Mouse (Mus musculus): ENCODE data around the gene Grin2a. TPM values are rescaled to one million over a fixed set of nuclear protein-coding genes. Genes with fewer than 3 reads are reported as not detected.

Gene Grin2a
- polyA plus RNA-seq, 1 experiment from 2014 or later = 3.6 TPM

DNA sequence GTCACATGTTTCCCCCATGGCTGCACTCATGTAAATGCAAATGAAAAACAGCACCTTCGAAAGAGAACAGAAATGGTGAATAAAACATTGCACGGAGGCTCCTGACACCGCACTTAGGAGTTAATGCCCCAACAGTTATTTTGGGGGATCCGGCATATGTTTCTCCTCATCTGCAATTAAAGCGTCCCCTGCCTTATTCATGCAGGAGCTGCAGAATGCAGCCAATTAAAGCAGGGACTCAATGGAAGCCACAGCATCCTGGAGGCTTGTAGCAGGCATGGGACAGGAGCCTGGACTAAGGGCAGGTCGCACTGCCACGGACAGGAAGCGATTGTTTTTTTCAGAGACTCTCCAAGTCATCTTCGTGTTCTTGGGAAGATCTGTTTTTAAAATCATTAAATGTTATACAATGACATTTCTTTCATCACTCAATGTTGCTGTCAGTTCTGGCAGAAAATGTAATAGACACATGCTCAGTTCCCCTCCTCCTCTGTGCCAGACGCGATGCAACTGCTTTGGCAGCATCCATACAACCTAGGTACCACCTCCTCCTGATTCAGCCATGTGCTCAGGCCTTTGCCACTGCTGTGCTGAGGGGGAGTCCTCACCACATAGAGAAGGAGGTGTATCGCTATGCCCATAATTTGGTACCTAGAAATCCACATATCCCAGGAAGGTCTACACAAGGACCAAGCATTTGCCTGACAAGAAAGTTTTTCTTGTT, 143.9 kb downstream of the Grin2a start:
- peak; percentile 91 for ATAC-seq

GRCm38 (mm10) chr16:9841496-9841895, 153.9 kb downstream of the Grin2a start:
- no peak for ATAC-seq
- Histone ChIP-seq H3K4me3 (replicated peaks; ENCODE audit: low read length) (no peak overlapping the region), H3K4me2 (ENCODE audit: low read length) (no peak overlapping the region), H3K4me1 (replicated peaks; ENCODE audit: control insufficient read depth, insufficient read depth, low read length) (no peaks in the 10 kb centered on the region), H3K9me3 (ENCODE audit: control insufficient read depth, low read length) (no peaks in the 10 kb centered on the region), H3K9ac (replicated peaks; ENCODE audit: low read depth, low read length) (no peak overlapping the region), H3K27ac (ENCODE audit: low read length) (no peak overlapping the region), H3K36me3 (ENCODE audit: control insufficient read depth, insufficient read depth) (no peaks in the 10 kb centered on the region), H3K27me3 (replicated peaks; ENCODE audit: control insufficient read depth, insufficient read depth, low read length) (no peaks in the 10 kb centered on the region)
- 76% methylated on average over 3 of the region's 3 CpGs for WGBS

More for the DNA sequence above, 143.9 kb downstream of the Grin2a start:
- no peak overlapping the region for H3K9ac ChIP-seq (replicated peaks; ENCODE audit: low read depth, low read length)
- no peak overlapping the region for H3K4me3 ChIP-seq (replicated peaks; ENCODE audit: low read length)
- no peaks in the 10 kb centered on the region for H3K36me3 ChIP-seq (ENCODE audit: control insufficient read depth, insufficient read depth)
- 45% methylated on average over 12 of the region's 12 CpGs for WGBS
- H3K4me1 ChIP-seq (replicated peaks; ENCODE audit: control insufficient read depth, insufficient read depth, low read length) = peaks cover 8% of the 10 kb centered on the region; the same call in 1 of the 2 replicates
- no peaks in the 10 kb centered on the region for H3K9me3 ChIP-seq (ENCODE audit: control insufficient read depth, low read length)
- peak overlapping the region; percentile 8; the same call in 1 of the 2 replicates for H3K4me2 ChIP-seq (ENCODE audit: low read length)
- no peaks in the 10 kb centered on the region for H3K27me3 ChIP-seq (replicated peaks; ENCODE audit: control insufficient read depth, insufficient read depth, low read length)
- H3K27ac ChIP-seq (ENCODE audit: low read length) = peak overlapping the region; percentile 53; the same call in 1 of the 2 replicates

DNA sequence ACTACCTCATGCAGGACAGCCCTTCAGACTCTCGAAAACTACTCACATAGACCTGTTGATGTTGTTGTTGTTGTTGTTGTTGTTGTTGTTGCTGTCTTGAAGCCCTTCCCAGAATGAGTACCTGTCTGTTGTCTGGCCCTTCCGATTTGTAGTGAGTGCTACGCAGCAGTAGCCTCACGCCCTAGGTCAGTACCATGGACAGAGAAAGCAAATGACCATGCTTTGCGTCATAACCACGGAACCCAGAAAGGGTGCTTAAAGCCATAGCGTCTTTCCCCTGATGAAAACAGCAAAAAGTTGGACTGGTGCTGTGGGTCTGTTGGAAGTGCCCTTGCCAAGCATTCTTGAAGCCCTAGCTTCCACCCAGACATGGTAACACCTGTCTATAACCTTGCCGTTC, 158.8 kb downstream of the Grin2a start:
- Histone ChIP-seq H3K9me3 (ENCODE audit: control insufficient read depth, low read length) (no peaks in the 10 kb centered on the region), H3K4me3 (replicated peaks; ENCODE audit: low read length) (no peak overlapping the region), H3K4me1 (replicated peaks; ENCODE audit: control insufficient read depth, insufficient read depth, low read length) (no peaks in the 10 kb centered on the region), H3K36me3 (ENCODE audit: control insufficient read depth, insufficient read depth) (no peaks in the 10 kb centered on the region), H3K27ac (ENCODE audit: low read length) (no peak overlapping the region), H3K4me2 (ENCODE audit: low read length) (no peak overlapping the region), H3K27me3 (replicated peaks; ENCODE audit: control insufficient read depth, insufficient read depth, low read length) (no peaks in the 10 kb centered on the region), H3K9ac (replicated peaks; ENCODE audit: low read depth, low read length) (no peak overlapping the region)
- no peak for ATAC-seq
- 45% methylated on average over 8 of the region's 8 CpGs for WGBS

GRCm38 (mm10) chr16:9834236-9834635, 161.1 kb downstream of the Grin2a start:
- 89% methylated on average over 2 of the region's 2 CpGs for WGBS
- no peak overlapping the region for H3K9ac ChIP-seq (replicated peaks; ENCODE audit: low read depth, low read length)
- no peak overlapping the region for H3K4me3 ChIP-seq (replicated peaks; ENCODE audit: low read length)
- H3K27me3 ChIP-seq (replicated peaks; ENCODE audit: control insufficient read depth, insufficient read depth, low read length) = no peaks in the 10 kb centered on the region
- H3K9me3 ChIP-seq (ENCODE audit: control insufficient read depth, low read length) = no peaks in the 10 kb centered on the region
- ATAC-seq = no peak
- no peaks in the 10 kb centered on the region for H3K4me1 ChIP-seq (replicated peaks; ENCODE audit: control insufficient read depth, insufficient read depth, low read length)
- H3K4me2 ChIP-seq (ENCODE audit: low read length) = no peak overlapping the region
- no peaks in the 10 kb centered on the region for H3K36me3 ChIP-seq (ENCODE audit: control insufficient read depth, insufficient read depth)
- H3K27ac ChIP-seq (ENCODE audit: low read length) = no peak overlapping the region

DNA sequence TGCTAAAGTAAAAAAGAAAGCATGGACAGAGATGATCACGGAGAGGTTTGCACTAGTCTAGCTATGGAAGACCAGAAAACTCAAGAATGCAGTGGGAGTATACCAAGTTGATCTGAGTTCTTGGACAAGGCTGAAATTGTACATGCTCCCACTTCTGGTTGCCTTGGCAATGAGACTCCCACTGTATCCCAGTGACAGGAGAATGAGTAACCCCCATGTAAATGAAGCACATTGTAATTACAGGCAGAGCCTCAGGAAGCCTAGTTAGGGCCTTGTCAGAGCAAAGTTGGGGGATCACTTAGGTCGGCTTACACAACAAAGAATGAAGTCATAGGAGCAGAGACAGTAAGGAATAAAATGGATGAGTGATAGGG, 170.3 kb downstream of the Grin2a start:
- no peaks in the 10 kb centered on the region for H3K36me3 ChIP-seq (ENCODE audit: control insufficient read depth, insufficient read depth)
- no peak for ATAC-seq
- no peak overlapping the region for H3K27ac ChIP-seq (ENCODE audit: low read length)
- H3K9ac ChIP-seq (replicated peaks; ENCODE audit: low read depth, low read length) = no peak overlapping the region
- no peaks in the 10 kb centered on the region for H3K9me3 ChIP-seq (ENCODE audit: control insufficient read depth, low read length)
- H3K4me2 ChIP-seq (ENCODE audit: low read length) = no peak overlapping the region
- no peak overlapping the region for H3K4me3 ChIP-seq (replicated peaks; ENCODE audit: low read length)
- 68% methylated on average over 2 of the region's 2 CpGs for WGBS
- no peaks in the 10 kb centered on the region for H3K27me3 ChIP-seq (replicated peaks; ENCODE audit: control insufficient read depth, insufficient read depth, low read length)
- H3K4me1 ChIP-seq (replicated peaks; ENCODE audit: control insufficient read depth, insufficient read depth, low read length) = no peaks in the 10 kb centered on the region

DNA sequence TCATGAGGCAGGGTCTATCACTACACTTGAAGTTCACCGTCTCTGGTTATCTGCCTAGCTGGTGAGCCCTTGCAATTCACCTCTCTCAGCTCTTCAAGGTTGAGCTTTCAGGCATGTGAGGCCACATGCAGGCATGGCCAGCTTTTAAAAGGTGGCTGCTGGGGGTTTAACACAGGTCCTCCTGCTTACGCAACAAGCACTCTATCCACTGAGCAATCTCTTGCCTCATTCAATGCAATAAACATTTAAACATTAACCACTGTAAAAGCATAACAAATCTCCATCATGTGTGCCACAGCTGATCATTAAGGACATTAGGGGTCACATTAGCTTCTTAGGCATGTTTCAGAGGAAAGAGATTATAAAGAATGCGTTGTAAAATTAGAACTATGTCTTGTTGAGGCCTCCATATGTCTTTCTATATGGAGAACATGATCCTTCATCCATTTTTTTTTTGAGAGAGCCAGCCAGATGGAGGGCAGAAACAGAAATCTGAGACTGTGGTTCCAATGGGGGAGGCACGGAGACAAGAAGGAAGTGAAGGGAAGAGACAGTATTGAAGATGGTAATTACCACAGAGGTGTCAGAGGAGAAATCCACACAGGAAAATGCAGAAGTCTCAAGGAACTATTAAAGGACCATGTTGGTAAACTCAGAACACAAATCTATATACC, 170.8 kb downstream of the Grin2a start:
- Histone ChIP-seq H3K4me3 (replicated peaks; ENCODE audit: low read length) (no peak overlapping the region), H3K27ac (ENCODE audit: low read length) (no peak overlapping the region), H3K4me1 (replicated peaks; ENCODE audit: control insufficient read depth, insufficient read depth, low read length) (no peaks in the 10 kb centered on the region), H3K27me3 (replicated peaks; ENCODE audit: control insufficient read depth, insufficient read depth, low read length) (no peaks in the 10 kb centered on the region), H3K9ac (replicated peaks; ENCODE audit: low read depth, low read length) (no peak overlapping the region), H3K4me2 (ENCODE audit: low read length) (no peak overlapping the region), H3K36me3 (ENCODE audit: control insufficient read depth, insufficient read depth) (no peaks in the 10 kb centered on the region), H3K9me3 (ENCODE audit: control insufficient read depth, low read length) (no peaks in the 10 kb centered on the region)
- 92% methylated on average over 4 of the region's 4 CpGs for WGBS
- no peak for ATAC-seq

DNA sequence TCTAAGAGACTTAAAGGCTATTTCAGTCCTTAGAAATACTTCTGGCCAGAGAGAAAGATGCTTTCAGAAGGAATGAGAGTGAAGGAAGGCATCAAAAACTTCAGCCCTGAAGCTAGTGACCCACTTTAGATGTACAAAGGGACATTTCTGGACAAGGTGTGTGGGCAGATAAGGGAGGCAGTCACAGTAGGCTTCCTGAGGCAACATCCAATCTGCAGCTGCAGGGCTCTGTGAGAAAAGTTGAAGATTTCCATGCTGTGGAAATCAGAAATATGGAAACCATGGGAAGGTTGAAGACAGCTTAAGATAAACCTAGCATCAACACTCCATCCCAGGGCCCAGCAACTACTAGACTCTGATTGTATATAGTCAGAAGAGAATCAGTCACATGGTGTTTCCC, 171.7 kb downstream of the Grin2a start:
- no peak overlapping the region for H3K4me2 ChIP-seq (ENCODE audit: low read length)
- H3K9ac ChIP-seq (replicated peaks; ENCODE audit: low read depth, low read length) = no peak overlapping the region
- H3K4me3 ChIP-seq (replicated peaks; ENCODE audit: low read length) = no peak overlapping the region
- H3K36me3 ChIP-seq (ENCODE audit: control insufficient read depth, insufficient read depth) = no peaks in the 10 kb centered on the region
- no peak overlapping the region for H3K27ac ChIP-seq (ENCODE audit: low read length)
- no peaks in the 10 kb centered on the region for H3K4me1 ChIP-seq (replicated peaks; ENCODE audit: control insufficient read depth, insufficient read depth, low read length)
- H3K27me3 ChIP-seq (replicated peaks; ENCODE audit: control insufficient read depth, insufficient read depth, low read length) = no peaks in the 10 kb centered on the region
- no peak for ATAC-seq
- no peaks in the 10 kb centered on the region for H3K9me3 ChIP-seq (ENCODE audit: control insufficient read depth, low read length)

DNA sequence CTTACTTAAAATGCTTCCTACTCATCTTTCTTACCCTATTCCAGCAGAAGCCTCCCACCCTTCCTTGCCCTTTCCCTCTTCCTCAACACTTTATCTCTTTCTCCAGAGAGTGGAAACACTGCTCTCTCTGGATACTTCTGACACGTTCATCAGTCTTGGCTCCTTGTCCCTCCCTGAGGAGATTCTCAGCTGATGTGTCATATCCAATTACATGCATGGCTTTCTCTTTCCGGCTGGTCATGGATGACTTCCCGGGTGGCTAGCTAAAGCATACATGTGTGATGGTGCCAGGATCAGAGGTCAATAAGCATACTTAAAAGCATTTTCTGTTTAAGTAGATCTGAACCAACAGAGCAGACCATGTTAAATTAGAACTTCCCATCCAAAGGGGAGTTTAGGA, 175.9 kb downstream of the Grin2a start:
- Histone ChIP-seq H3K9me3 (ENCODE audit: control insufficient read depth, low read length) (no peaks in the 10 kb centered on the region), H3K27me3 (replicated peaks; ENCODE audit: control insufficient read depth, insufficient read depth, low read length) (no peaks in the 10 kb centered on the region), H3K9ac (replicated peaks; ENCODE audit: low read depth, low read length) (no peak overlapping the region), H3K4me1 (replicated peaks; ENCODE audit: control insufficient read depth, insufficient read depth, low read length) (no peaks in the 10 kb centered on the region), H3K27ac (ENCODE audit: low read length) (no peak overlapping the region), H3K4me2 (ENCODE audit: low read length) (no peak overlapping the region), H3K4me3 (replicated peaks; ENCODE audit: low read length) (no peak overlapping the region), H3K36me3 (ENCODE audit: control insufficient read depth, insufficient read depth) (no peaks in the 10 kb centered on the region)
- 67% methylated on average over 3 of the region's 3 CpGs for WGBS
- ATAC-seq = no peak

DNA sequence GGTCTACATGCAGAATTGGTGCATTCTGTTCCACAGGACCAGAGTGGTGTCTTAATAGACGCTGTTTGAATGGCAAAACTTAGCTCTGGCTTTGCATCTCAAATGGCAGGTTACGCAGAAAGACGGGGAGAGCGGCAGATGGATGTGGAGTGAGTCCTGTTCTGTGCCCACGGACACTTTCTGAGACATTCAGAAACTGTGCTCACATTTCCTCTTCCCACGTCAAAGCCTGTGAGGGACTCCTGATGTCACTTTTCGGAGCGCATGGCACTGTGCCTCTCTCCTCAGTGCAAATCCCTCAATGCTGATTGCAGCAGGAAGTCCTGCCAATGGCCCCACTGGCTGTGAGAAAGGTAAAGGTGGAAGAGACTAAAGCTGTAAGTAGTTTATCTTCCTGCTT, 194.0 kb downstream of the Grin2a start:
- no peak overlapping the region for H3K4me3 ChIP-seq (replicated peaks; ENCODE audit: low read length)
- H3K4me1 ChIP-seq (replicated peaks; ENCODE audit: control insufficient read depth, insufficient read depth, low read length) = no peaks in the 10 kb centered on the region
- H3K9ac ChIP-seq (replicated peaks; ENCODE audit: low read depth, low read length) = no peak overlapping the region
- H3K36me3 ChIP-seq (ENCODE audit: control insufficient read depth, insufficient read depth) = no peaks in the 10 kb centered on the region
- no peaks in the 10 kb centered on the region for H3K9me3 ChIP-seq (ENCODE audit: control insufficient read depth, low read length)
- H3K27me3 ChIP-seq (replicated peaks; ENCODE audit: control insufficient read depth, insufficient read depth, low read length) = no peaks in the 10 kb centered on the region
- no peak for ATAC-seq
- 89% methylated on average over 8 of the region's 8 CpGs for WGBS
- no peak overlapping the region for H3K27ac ChIP-seq (ENCODE audit: low read length)
- H3K4me2 ChIP-seq (ENCODE audit: low read length) = no peak overlapping the region

Data from forebrain, embryonic 16.5 days (tissue).